8 mouse cellular contexts compared by ENCODE assay signal in genomic region chr12:84193642-84194399, GRCm38 (mm10). TPM values are rescaled to one million over a fixed set of nuclear protein-coding genes. Genes with fewer than 3 reads are reported as not detected.
DNase-seq lines count a peak whose midpoint lies in the region; ATAC-seq and TF ChIP-seq lines count a peak whose summit lies in the region.

No protein-coding gene starts in this region.

- DNase-seq in 416B (ENCODE audit: low read depth): peak; percentile 99
- peak; percentile 73 to 89 for DNase-seq in adrenal gland, postnatal 4 days (ENCODE audit: low spot score in 2 of 2)
- peak; percentile 97 for DNase-seq in embryonic facial prominence, embryonic 14.5 days (ENCODE audit: low spot score)
- peak; percentile 93 to 97 for DNase-seq in heart, adult 2 months
- peak; percentile 93 to 95 for DNase-seq in kidney, adult 8-10 months
- peak; percentile 90 to 94 for DNase-seq in spleen, adult 18-20 months

- H3K27ac ChIP-seq in embryonic facial prominence, embryonic 14.5 days (replicated peaks; ENCODE audit: low read depth, low read length): peak overlapping the region; percentile 98
- H3K27ac ChIP-seq in heart, adult 2 months: peak overlapping the region; percentile 98
- H3K27ac ChIP-seq in limb, embryonic 13.5 days: peak overlapping the region; percentile 94
- H3K27ac ChIP-seq in midbrain, embryonic 15.5 days: peak overlapping the region; percentile 87

- peaks cover 54% of the 10 kb centered on the region for H3K4me1 ChIP-seq in embryonic facial prominence, embryonic 14.5 days (ENCODE audit: control insufficient read depth, insufficient read depth, low read length)
- H3K4me1 ChIP-seq in heart, adult 2 months (ENCODE audit: control insufficient read depth, insufficient read depth, low read length): peaks cover 32% of the 10 kb centered on the region
- H3K4me1 ChIP-seq in limb, embryonic 13.5 days: peaks cover 63% of the 10 kb centered on the region
- peaks cover 47% of the 10 kb centered on the region for H3K4me1 ChIP-seq in midbrain, embryonic 15.5 days

- H3K9me3 ChIP-seq in embryonic facial prominence, embryonic 14.5 days (ENCODE audit: control insufficient read depth, low read length): no peaks in the 10 kb centered on the region
- H3K9me3 ChIP-seq in limb, embryonic 13.5 days: no peaks in the 10 kb centered on the region
- H3K9me3 ChIP-seq in midbrain, embryonic 15.5 days: no peaks in the 10 kb centered on the region

- H3K4me3 ChIP-seq in embryonic facial prominence, embryonic 14.5 days (ENCODE audit: low read depth, low read length): peak overlapping the region; percentile 79
- H3K4me3 ChIP-seq in heart, adult 2 months: peak overlapping the region; percentile 65
- peak overlapping the region; percentile 80 for H3K4me3 ChIP-seq in limb, embryonic 13.5 days
- H3K4me3 ChIP-seq in midbrain, embryonic 15.5 days: peak overlapping the region; percentile 75

- peak overlapping the region; percentile 97 for H3K4me2 ChIP-seq in embryonic facial prominence, embryonic 14.5 days (ENCODE audit: low read depth, low read length)
- peak overlapping the region; percentile 99 for H3K4me2 ChIP-seq in limb, embryonic 13.5 days (replicated peaks)
- H3K4me2 ChIP-seq in midbrain, embryonic 15.5 days: peak overlapping the region; percentile 95

- WGBS in embryonic facial prominence, embryonic 14.5 days: under 1% methylated on average over 27 of the region's 49 CpGs
- under 1% methylated on average over 49 of the region's 49 CpGs for WGBS in heart, adult 2 months
- WGBS in limb, embryonic 13.5 days: 0% methylated on average over 49 of the region's 49 CpGs
- 0% methylated on average over 48 of the region's 49 CpGs for WGBS in midbrain, embryonic 15.5 days

- peak; percentile 83 for TF ChIP-seq POLR2A in heart, adult 2 months (IDR thresholded peaks at IDR 0.05; ENCODE audit: insufficient read depth, low read depth, low read length)

- intact Hi-C loops in heart, adult 2 months (cut with DNase I): loop anchor here (1.0 kb wide), 1 partner anchor 24 kb away; the partner anchor contains the start of gene Elmsan1

- H3K9ac ChIP-seq in embryonic facial prominence, embryonic 14.5 days (ENCODE audit: low read depth, low read length): peak overlapping the region; percentile 92
- peak overlapping the region; percentile 87 for H3K9ac ChIP-seq in heart, adult 2 months (ENCODE audit: low read depth, low read length)
- H3K9ac ChIP-seq in limb, embryonic 13.5 days: peak overlapping the region; percentile 94
- peak overlapping the region; percentile 83 for H3K9ac ChIP-seq in midbrain, embryonic 15.5 days

- no peak for TF ChIP-seq CTCF in heart, adult 2 months (IDR thresholded peaks at IDR 0.05)

- H3K36me3 ChIP-seq in embryonic facial prominence, embryonic 14.5 days (ENCODE audit: control insufficient read depth, insufficient read depth, low read length): no peaks in the 10 kb centered on the region
- no peaks in the 10 kb centered on the region for H3K36me3 ChIP-seq in heart, adult 2 months (ENCODE audit: control insufficient read depth, insufficient read depth, low read length)
- no peaks in the 10 kb centered on the region for H3K36me3 ChIP-seq in limb, embryonic 13.5 days
- no peaks in the 10 kb centered on the region for H3K36me3 ChIP-seq in midbrain, embryonic 15.5 days (replicated peaks)

- peak; percentile 82 for TF ChIP-seq EP300 in heart, adult 2 months (IDR thresholded peaks at IDR 0.05; ENCODE audit: insufficient read depth, low read depth, low read length)

- H3K79me2 ChIP-seq in heart, adult 2 months (replicated peaks; ENCODE audit: control insufficient read depth, insufficient read depth, low read length): peaks cover 6% of the 10 kb centered on the region

- ATAC-seq in embryonic facial prominence, embryonic 14.5 days (ENCODE audit: low read depth): peak; percentile 91
- peak; percentile 83 for ATAC-seq in limb, embryonic 13.5 days (ENCODE audit: low FRiP score, low read depth)
- ATAC-seq in midbrain, embryonic 15.5 days (replicated peaks): peak; percentile 82

- no peaks in the 10 kb centered on the region for H3K27me3 ChIP-seq in embryonic facial prominence, embryonic 14.5 days (replicated peaks; ENCODE audit: control insufficient read depth, insufficient read depth, low read length)
- no peaks in the 10 kb centered on the region for H3K27me3 ChIP-seq in heart, adult 2 months (ENCODE audit: control insufficient read depth, insufficient read depth, low read length)
- no peaks in the 10 kb centered on the region for H3K27me3 ChIP-seq in limb, embryonic 13.5 days
- H3K27me3 ChIP-seq in midbrain, embryonic 15.5 days (replicated peaks): no peaks in the 10 kb centered on the region

RNA-seq across cellular contexts. Expression of gene Elmsan1, which starts 24.9 kb away (rescaled TPM):
- 10 to 100 TPM; 30.2 to 34.8 TPM for total RNA-seq in adrenal gland, postnatal 4 days (2021)
- 9.4 and 9.8 TPM in 2 replicates for polyA plus RNA-seq in embryonic facial prominence, embryonic 14.5 days (2014; fragmentation: Nextera tagmentation; extraction: Ambion mirVana)
- total RNA-seq in heart, adult 2 months (2021): 10 to 100 TPM; 12.3 to 14.7 TPM
- polyA plus RNA-seq in heart, adult 2 months (2012; rRNA removed): 8.1 and 8.4 TPM in 2 replicates
- polyA plus RNA-seq in limb, embryonic 13.5 days (2015; fragmentation: Nextera tagmentation; extraction: Ambion mirVana): 8.9 and 9.9 TPM in 2 replicates
- 4.3 and 4.4 TPM in 2 replicates for polyA plus RNA-seq in midbrain, embryonic 15.5 days (2015; fragmentation: Nextera tagmentation; extraction: Ambion mirVana)

RNA-seq across cellular contexts. Expression of gene Pnma1, which starts 45.5 kb away (rescaled TPM):
- total RNA-seq in adrenal gland, postnatal 4 days (2021): 1 to 10 TPM in 1 of 2 experiments, under 1 TPM in 1; 0.92 to 1.0 TPM
- 1.4 TPM in 2 replicates for polyA plus RNA-seq in embryonic facial prominence, embryonic 14.5 days (2014; fragmentation: Nextera tagmentation; extraction: Ambion mirVana)
- total RNA-seq in heart, adult 2 months (2021): under 1 TPM; 0.10 to 0.20 TPM
- 0.04 and 0.06 TPM in 2 replicates for polyA plus RNA-seq in heart, adult 2 months (2012; rRNA removed)
- 1.0 and 1.4 TPM in 2 replicates for polyA plus RNA-seq in limb, embryonic 13.5 days (2015; fragmentation: Nextera tagmentation; extraction: Ambion mirVana)
- polyA plus RNA-seq in midbrain, embryonic 15.5 days (2015; fragmentation: Nextera tagmentation; extraction: Ambion mirVana): 6.5 and 7.7 TPM in 2 replicates

Comparison
In these comparisons a context has a peak if more than half of its experiments do, and no peak if none do; other contexts are left out.
1. Peak in every context shown above with its lines: DNase-seq, ATAC-seq, H3K4me3 ChIP-seq and H3K27ac ChIP-seq.